Comparison of ENCODE assay signal across 8 mouse cellular contexts in the genomic region with DNA sequence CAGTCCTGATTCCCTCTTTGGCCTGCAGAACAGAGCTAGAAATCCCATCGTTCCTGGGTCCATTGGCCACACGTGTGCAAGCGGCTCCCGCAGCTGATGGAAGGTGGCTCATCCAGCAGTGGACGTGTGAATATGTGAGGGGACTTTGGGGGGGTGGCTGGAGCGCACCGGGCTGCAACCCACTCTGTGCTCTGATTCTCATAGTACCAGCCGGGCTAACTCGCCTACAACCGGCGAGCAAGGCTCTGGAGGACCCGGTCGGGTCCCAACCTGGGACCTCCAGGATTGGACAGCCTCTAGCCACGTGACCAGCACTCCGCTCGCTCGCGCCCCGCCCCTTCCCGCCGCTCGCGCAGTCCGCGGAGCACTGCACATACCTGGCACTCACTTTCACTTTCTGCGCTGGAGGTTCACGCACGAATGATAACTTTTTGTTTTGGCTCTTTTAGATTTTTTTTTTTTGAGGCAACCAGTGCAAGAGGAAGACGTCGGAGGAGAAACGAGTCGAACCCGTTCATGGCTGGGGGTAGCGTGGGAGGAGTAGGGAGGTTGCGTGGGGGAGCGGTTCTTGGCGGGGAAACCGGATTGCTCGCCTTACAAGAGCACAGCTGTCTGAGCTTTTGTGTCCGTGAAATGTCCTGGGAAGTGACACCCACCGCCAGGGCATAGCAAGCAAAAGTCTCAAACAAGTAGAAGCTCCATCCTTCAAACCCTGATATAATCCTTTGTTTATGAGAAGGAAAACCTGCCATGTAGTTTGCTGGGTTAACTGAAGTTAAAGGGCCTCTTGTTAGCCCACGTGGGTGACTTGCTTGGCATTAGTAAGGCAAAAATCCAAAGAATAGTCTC. TPM values are rescaled to one million over a fixed set of nuclear protein-coding genes. Genes with fewer than 3 reads are reported as not detected.
A peak's percentile ranks its signal among the peaks of the same experiment; 100 is the strongest.
DNase-seq lines count a peak whose midpoint lies in the region; ATAC-seq and TF ChIP-seq lines count a peak whose summit lies in the region.

No protein-coding gene starts in this region.

- DNase-seq in 416B (ENCODE audit: low read depth): peak; percentile 89
- peak; percentile 90 to 94 for DNase-seq in adrenal gland, postnatal 36 days
- DNase-seq in heart, adult 2 months: peak; percentile 85 to 91
- peak; percentile 94 for DNase-seq in kidney, adult 2 months
- DNase-seq in limb, embryonic 14.5 days (ENCODE audit: low spot score): peak; percentile 90
- DNase-seq in spleen, adult 2 months (ENCODE audit: low read depth in 1 of 2, low spot score in 2 of 2): peak; percentile 77 to 90

- H3K27ac ChIP-seq in embryonic facial prominence, embryonic 13.5 days: no peak overlapping the region
- peak overlapping the region; percentile 74 for H3K27ac ChIP-seq in heart, adult 2 months
- no peak overlapping the region for H3K27ac ChIP-seq in kidney, adult 2 months (ENCODE audit: insufficient read depth, low read depth, low read length)
- no peak overlapping the region for H3K27ac ChIP-seq in limb, embryonic 14.5 days (replicated peaks; ENCODE audit: low read depth, low read length)
- no peak overlapping the region for H3K27ac ChIP-seq in midbrain, embryonic 16.5 days (ENCODE audit: low read length)
- H3K27ac ChIP-seq in spleen, adult 2 months (ENCODE audit: insufficient read depth, low read length): peak overlapping the region; percentile 86

- H3K4me3 ChIP-seq in embryonic facial prominence, embryonic 13.5 days: peak overlapping the region; percentile 58
- H3K4me3 ChIP-seq in heart, adult 2 months: peak overlapping the region; percentile 71
- peak overlapping the region; percentile 70 for H3K4me3 ChIP-seq in kidney, adult 2 months (ENCODE audit: insufficient read depth, low read depth, low read length)
- H3K4me3 ChIP-seq in limb, embryonic 14.5 days (replicated peaks; ENCODE audit: low read length): peak overlapping the region; percentile 52
- peak overlapping the region; percentile 50 for H3K4me3 ChIP-seq in midbrain, embryonic 16.5 days (ENCODE audit: low read depth, low read length)
- H3K4me3 ChIP-seq in spleen, adult 2 months (ENCODE audit: extremely low read depth, insufficient read depth, insufficient read length): peak overlapping the region; percentile 72

- no peaks in the 10 kb centered on the region for H3K9me3 ChIP-seq in embryonic facial prominence, embryonic 13.5 days
- H3K9me3 ChIP-seq in limb, embryonic 14.5 days (ENCODE audit: control insufficient read depth, low read length): no peaks in the 10 kb centered on the region
- H3K9me3 ChIP-seq in midbrain, embryonic 16.5 days (replicated peaks; ENCODE audit: control insufficient read depth, low read length, poor library complexity, severe bottlenecking): no peaks in the 10 kb centered on the region

- no peaks in the 10 kb centered on the region for H3K79me2 ChIP-seq in heart, adult 2 months (replicated peaks; ENCODE audit: control insufficient read depth, insufficient read depth, low read length)

- peaks cover 41% of the 10 kb centered on the region for H3K27me3 ChIP-seq in embryonic facial prominence, embryonic 13.5 days
- peaks cover 9% of the 10 kb centered on the region for H3K27me3 ChIP-seq in heart, adult 2 months (ENCODE audit: control insufficient read depth, insufficient read depth, low read length)
- H3K27me3 ChIP-seq in kidney, adult 2 months (replicated peaks; ENCODE audit: control insufficient read depth, insufficient read depth, low read length): no peaks in the 10 kb centered on the region
- H3K27me3 ChIP-seq in limb, embryonic 14.5 days (ENCODE audit: control insufficient read depth, insufficient read depth, low read length): peaks cover 21% of the 10 kb centered on the region; the same call in 1 of the 2 replicates
- peaks cover 22% of the 10 kb centered on the region for H3K27me3 ChIP-seq in midbrain, embryonic 16.5 days (ENCODE audit: control insufficient read depth, insufficient read depth, low read depth, low read length)
- H3K27me3 ChIP-seq in spleen, adult 2 months (ENCODE audit: control insufficient read depth, insufficient read depth, low read length): peaks cover 4% of the 10 kb centered on the region; the same call in 1 of the 2 replicates

- TF ChIP-seq POLR2A in heart, adult 2 months (IDR thresholded peaks at IDR 0.05; ENCODE audit: insufficient read depth, low read depth, low read length): peak; percentile 78
- TF ChIP-seq POLR2A in kidney, adult 2 months (IDR thresholded peaks at IDR 0.05; ENCODE audit: low read depth, low read length): no peak
- TF ChIP-seq POLR2A in limb, embryonic 14.5 days (IDR thresholded peaks at IDR 0.05; ENCODE audit: borderline replicate concordance, extremely low read depth, insufficient read depth, insufficient read length): no peak
- TF ChIP-seq POLR2A in spleen, adult 2 months (IDR thresholded peaks at IDR 0.05; ENCODE audit: low read depth, low read length): peak; percentile 43; the same call in 1 of the 2 replicates

- peak overlapping the region; percentile 70 for H3K9ac ChIP-seq in embryonic facial prominence, embryonic 13.5 days
- peak overlapping the region; percentile 69 for H3K9ac ChIP-seq in heart, adult 2 months (ENCODE audit: low read depth, low read length)
- peak overlapping the region; percentile 53 for H3K9ac ChIP-seq in limb, embryonic 14.5 days (ENCODE audit: low read depth, low read length, severe bottlenecking)
- no peak overlapping the region for H3K9ac ChIP-seq in midbrain, embryonic 16.5 days (ENCODE audit: low read depth, low read length)

- TF ChIP-seq EP300 in heart, adult 2 months (IDR thresholded peaks at IDR 0.05; ENCODE audit: insufficient read depth, low read depth, low read length): 0 out of 2 replicates have a peak, but pooled peaks have one; percentile 24

- peak; percentile 95 for ATAC-seq in embryonic facial prominence, embryonic 13.5 days (ENCODE audit: insufficient number of reproducible peaks, insufficient read depth, low FRiP score, low TSS enrichment, low read depth)
- ATAC-seq in limb, embryonic 14.5 days (ENCODE audit: low FRiP score, low read depth): peak; percentile 99
- peak; percentile 99 for ATAC-seq in midbrain, embryonic 16.5 days

- H3K4me1 ChIP-seq in embryonic facial prominence, embryonic 13.5 days: peaks cover 32% of the 10 kb centered on the region
- H3K4me1 ChIP-seq in heart, adult 2 months (ENCODE audit: control insufficient read depth, insufficient read depth, low read length): peaks cover 1% of the 10 kb centered on the region; the same call in 1 of the 2 replicates
- 0 out of 2 replicates have a peak, but pooled peaks cover 3% of the 10 kb centered on the region for H3K4me1 ChIP-seq in kidney, adult 2 months (ENCODE audit: control insufficient read depth, insufficient read depth, low read length)
- peaks cover 12% of the 10 kb centered on the region for H3K4me1 ChIP-seq in limb, embryonic 14.5 days (ENCODE audit: control insufficient read depth, insufficient read depth, low read length)
- H3K4me1 ChIP-seq in midbrain, embryonic 16.5 days (ENCODE audit: control insufficient read depth, insufficient read depth, low read length): peaks cover 18% of the 10 kb centered on the region
- peaks cover 9% of the 10 kb centered on the region for H3K4me1 ChIP-seq in spleen, adult 2 months (ENCODE audit: control insufficient read depth, insufficient read depth, insufficient read length)

- no peaks in the 10 kb centered on the region for H3K36me3 ChIP-seq in embryonic facial prominence, embryonic 13.5 days
- no peaks in the 10 kb centered on the region for H3K36me3 ChIP-seq in heart, adult 2 months (ENCODE audit: control insufficient read depth, insufficient read depth, low read length)
- H3K36me3 ChIP-seq in kidney, adult 2 months (ENCODE audit: control insufficient read depth, insufficient read depth, low read length): no peaks in the 10 kb centered on the region
- H3K36me3 ChIP-seq in limb, embryonic 14.5 days (ENCODE audit: control insufficient read depth, insufficient read depth, low read length): no peaks in the 10 kb centered on the region
- no peaks in the 10 kb centered on the region for H3K36me3 ChIP-seq in midbrain, embryonic 16.5 days (ENCODE audit: control insufficient read depth, insufficient read depth, low read length)
- no peaks in the 10 kb centered on the region for H3K36me3 ChIP-seq in spleen, adult 2 months (ENCODE audit: control insufficient read depth, insufficient read depth, low read length)

- WGBS in embryonic facial prominence, embryonic 13.5 days: under 1% methylated on average over 42 of the region's 42 CpGs
- 1% methylated on average over 42 of the region's 42 CpGs for WGBS in heart, adult 2 months
- WGBS in kidney, adult 2 months: under 1% methylated on average over 42 of the region's 42 CpGs
- WGBS in limb, embryonic 14.5 days: 0% methylated on average over 42 of the region's 42 CpGs
- 0% methylated on average over 42 of the region's 42 CpGs for whole genome bisulfite sequencing in midbrain, embryonic 16.5 days
- 1% methylated on average over 42 of the region's 42 CpGs for WGBS in spleen, adult 2 months

- intact Hi-C loops in heart, adult 2 months (cut with DNase I): loop anchor here (1.0 to 10.0 kb wide), 3 partner anchors 70 to 535 kb away; partner anchors contain the start of gene Prep

- TF ChIP-seq CTCF in heart, adult 2 months (IDR thresholded peaks at IDR 0.05): no peak
- TF ChIP-seq CTCF in kidney, adult 2 months (conservative IDR thresholded peaks at IDR 0.05; ENCODE audit: insufficient read depth, insufficient read length, low read depth, low read length): no peak
- TF ChIP-seq CTCF in spleen, adult 2 months (IDR thresholded peaks at IDR 0.05; ENCODE audit: extremely low read depth, insufficient read depth, insufficient read length, insufficient replicate concordance): no peak

- H3K4me2 ChIP-seq in embryonic facial prominence, embryonic 13.5 days: peak overlapping the region; percentile 87
- H3K4me2 ChIP-seq in limb, embryonic 14.5 days (replicated peaks; ENCODE audit: low read depth, low read length, severe bottlenecking): peak overlapping the region; percentile 81
- peak overlapping the region; percentile 72 for H3K4me2 ChIP-seq in midbrain, embryonic 16.5 days (ENCODE audit: low read length)

RNA-seq across cellular contexts. Expression of gene Prdm1, which starts 1.1 kb away (rescaled TPM):
- 1 to 10 TPM; 1.1 to 5.2 TPM for total RNA-seq in adrenal gland, postnatal 36 days (2021)
- polyA plus RNA-seq in embryonic facial prominence, embryonic 13.5 days (2015; fragmentation: Nextera tagmentation; extraction: Ambion mirVana): 6.7 and 7.0 TPM in 2 replicates
- total RNA-seq in heart, adult 2 months (2021): under 1 TPM; 0.89 to 0.97 TPM
- polyA plus RNA-seq in heart, adult 2 months (2012; rRNA removed): 1.6 and 2.6 TPM in 2 replicates
- polyA plus RNA-seq in kidney, adult 2 months (2012; rRNA removed): 1.8 and 1.9 TPM in 2 replicates
- polyA plus RNA-seq in limb, embryonic 14.5 days (2012; rRNA removed): 4.8 and 6.2 TPM in 2 replicates
- polyA plus RNA-seq in limb, embryonic 14.5 days (2014; fragmentation: Nextera tagmentation; extraction: Ambion mirVana): 5.7 and 6.1 TPM in 2 replicates
- 0.50 and 0.67 TPM in 2 replicates for polyA plus RNA-seq in midbrain, embryonic 16.5 days (2015; fragmentation: Nextera tagmentation; extraction: Ambion mirVana)
- polyA plus RNA-seq in spleen, adult 2 months (2012; rRNA removed): 2.8 and 4.1 TPM in 2 replicates

Comparison
In these comparisons a context has a peak if more than half of its experiments do, and no peak if none do; other contexts are left out.
1. H3K27ac ChIP-seq: peak in heart, adult 2 months (single experiment) and spleen, adult 2 months (single experiment); none in embryonic facial prominence, embryonic 13.5 days (single experiment), kidney, adult 2 months (single experiment), limb, embryonic 14.5 days (single experiment) and midbrain, embryonic 16.5 days (single experiment).
2. POLR2A ChIP-seq: peak in heart, adult 2 months (single experiment) and spleen, adult 2 months (single experiment); none in kidney, adult 2 months (single experiment) and limb, embryonic 14.5 days (single experiment).
3. Peak in every context shown above with its lines, with median percentiles within 50 percentile points of each other: DNase-seq, ATAC-seq, H3K4me2 ChIP-seq and H3K4me3 ChIP-seq.